Mouse (Mus musculus): ENCODE data around the gene Rmnd5a. TPM values are rescaled to one million over a fixed set of nuclear protein-coding genes. Genes with fewer than 3 reads are reported as not detected.
A peak's percentile ranks its signal among the peaks of the same experiment; 100 is the strongest.

Gene Rmnd5a
- polyA plus RNA-seq, 1 experiment: 688 TPM

GRCm38 (mm10) chr6:71452792-71453191 lies 12.4 kb upstream of the Rmnd5a start:
- WGBS: 87% methylated on average over 2 of the region's 2 CpGs
- Histone ChIP-seq H3K4me3 (ENCODE audit: insufficient read depth, low read depth, low read length) (no peak overlapping the region), H3K4me1 (ENCODE audit: control insufficient read depth, insufficient read depth, low read length) (0 out of 2 replicates have a peak, but pooled peaks cover 3% of the 10 kb centered on the region), H3K27ac (ENCODE audit: insufficient read depth, low read depth, low read length) (no peak overlapping the region)
- TF ChIP-seq POLR2A (IDR thresholded peaks at IDR 0.05; ENCODE audit: insufficient read depth, low read depth, low read length): no peak
- TF ChIP-seq CTCF (IDR thresholded peaks at IDR 0.05; ENCODE audit: insufficient read depth, low read depth, low read length): no peak

- H3K4me1 ChIP-seq (ENCODE audit: control insufficient read depth, insufficient read depth, low read length): 0 out of 2 replicates have a peak, but pooled peaks cover 7% of the 10 kb centered on the region
- H3K27ac ChIP-seq (ENCODE audit: insufficient read depth, low read depth, low read length): no peak overlapping the region
- no peak overlapping the region for H3K4me3 ChIP-seq (ENCODE audit: insufficient read depth, low read depth, low read length)
- no peak for TF ChIP-seq POLR2A (IDR thresholded peaks at IDR 0.05; ENCODE audit: insufficient read depth, low read depth, low read length)
- TF ChIP-seq CTCF (IDR thresholded peaks at IDR 0.05; ENCODE audit: insufficient read depth, low read depth, low read length): no peak
- 87% methylated on average over 6 of the region's 6 CpGs for WGBS
These were observed 5.1 kb upstream of the Rmnd5a start for GRCm38 (mm10) chr6:71445560-71445959.

GRCm38 (mm10) chr6:71444756-71445155 lies 4.3 kb upstream of the Rmnd5a start:
- TF ChIP-seq CTCF (IDR thresholded peaks at IDR 0.05; ENCODE audit: insufficient read depth, low read depth, low read length): no peak
- no peak for TF ChIP-seq POLR2A (IDR thresholded peaks at IDR 0.05; ENCODE audit: insufficient read depth, low read depth, low read length)
- 62% methylated on average over 1 of the region's 1 CpGs for WGBS

GRCm38 (mm10) chr6:71442130-71442529 lies 1.7 kb upstream of the Rmnd5a start:
- WGBS: 82% methylated on average over 3 of the region's 3 CpGs
- peak overlapping the region; percentile 61; the same call in 1 of the 2 replicates for H3K27ac ChIP-seq (ENCODE audit: insufficient read depth, low read depth, low read length)
- H3K4me3 ChIP-seq (ENCODE audit: insufficient read depth, low read depth, low read length): no peak overlapping the region
- TF ChIP-seq POLR2A (IDR thresholded peaks at IDR 0.05; ENCODE audit: insufficient read depth, low read depth, low read length) (no peak), CTCF (IDR thresholded peaks at IDR 0.05; ENCODE audit: insufficient read depth, low read depth, low read length) (no peak)
- H3K4me1 ChIP-seq (ENCODE audit: control insufficient read depth, insufficient read depth, low read length): 0 out of 2 replicates have a peak, but pooled peaks cover 4% of the 10 kb centered on the region

More at GRCm38 (mm10) chr6:71444756-71445155, 4.3 kb upstream of the Rmnd5a start:
- H3K4me3 ChIP-seq (ENCODE audit: insufficient read depth, low read depth, low read length): no peak overlapping the region
- H3K4me1 ChIP-seq (ENCODE audit: control insufficient read depth, insufficient read depth, low read length): 0 out of 2 replicates have a peak, but pooled peaks cover 7% of the 10 kb centered on the region
- H3K27ac ChIP-seq (ENCODE audit: insufficient read depth, low read depth, low read length): no peak overlapping the region

GRCm38 (mm10) chr6:71441251-71441580 lies 779 bp upstream of the Rmnd5a start:
- TF ChIP-seq CTCF (IDR thresholded peaks at IDR 0.05; ENCODE audit: insufficient read depth, low read depth, low read length) (no peak), POLR2A (IDR thresholded peaks at IDR 0.05; ENCODE audit: insufficient read depth, low read depth, low read length) (no peak)
- Histone ChIP-seq H3K4me1 (ENCODE audit: control insufficient read depth, insufficient read depth, low read length) (peaks cover 7% of the 10 kb centered on the region; the same call in 1 of the 2 replicates), H3K27ac (ENCODE audit: insufficient read depth, low read depth, low read length) (peak overlapping the region; percentile 99), H3K4me3 (ENCODE audit: insufficient read depth, low read depth, low read length) (peak overlapping the region; percentile 69)
- 3% methylated on average over 12 of the region's 12 CpGs for WGBS

- 3% methylated on average over 47 of the region's 47 CpGs for WGBS
- TF ChIP-seq CTCF (IDR thresholded peaks at IDR 0.05; ENCODE audit: insufficient read depth, low read depth, low read length) (no peak), POLR2A (IDR thresholded peaks at IDR 0.05; ENCODE audit: insufficient read depth, low read depth, low read length) (peak; percentile 76; the same call in 1 of the 2 replicates)
These were observed 283 bp downstream of the Rmnd5a start for GRCm38 (mm10) chr6:71440217-71440491.

GRCm38 (mm10) chr6:71439506-71440216 lies 776 bp downstream of the Rmnd5a start:
- under 1% methylated on average over 62 of the region's 62 CpGs for WGBS
- peak overlapping the region; percentile 74 for H3K27ac ChIP-seq (ENCODE audit: insufficient read depth, low read depth, low read length)
- peaks cover 7% of the 10 kb centered on the region; the same call in 1 of the 2 replicates for H3K4me1 ChIP-seq (ENCODE audit: control insufficient read depth, insufficient read depth, low read length)

More at GRCm38 (mm10) chr6:71440217-71440491, 283 bp downstream of the Rmnd5a start:
- Histone ChIP-seq H3K4me1 (ENCODE audit: control insufficient read depth, insufficient read depth, low read length) (peaks cover 7% of the 10 kb centered on the region; the same call in 1 of the 2 replicates), H3K4me3 (ENCODE audit: insufficient read depth, low read depth, low read length) (peak overlapping the region; percentile 96), H3K27ac (ENCODE audit: insufficient read depth, low read depth, low read length) (peak overlapping the region; percentile 74)

GRCm38 (mm10) chr6:71438070-71438469 lies 2.4 kb downstream of the Rmnd5a start:
- WGBS: 46% methylated on average over 1 of the region's 1 CpGs
- H3K4me3 ChIP-seq (ENCODE audit: insufficient read depth, low read depth, low read length): peak overlapping the region; percentile 14; the same call in 1 of the 2 replicates
- peaks cover 9% of the 10 kb centered on the region; the same call in 1 of the 2 replicates for H3K4me1 ChIP-seq (ENCODE audit: control insufficient read depth, insufficient read depth, low read length)
- TF ChIP-seq CTCF (IDR thresholded peaks at IDR 0.05; ENCODE audit: insufficient read depth, low read depth, low read length): no peak
- no peak for TF ChIP-seq POLR2A (IDR thresholded peaks at IDR 0.05; ENCODE audit: insufficient read depth, low read depth, low read length)
- no peak overlapping the region for H3K27ac ChIP-seq (ENCODE audit: insufficient read depth, low read depth, low read length)

More at GRCm38 (mm10) chr6:71439506-71440216, 776 bp downstream of the Rmnd5a start:
- peak overlapping the region; percentile 96 for H3K4me3 ChIP-seq (ENCODE audit: insufficient read depth, low read depth, low read length)
- TF ChIP-seq POLR2A (IDR thresholded peaks at IDR 0.05; ENCODE audit: insufficient read depth, low read depth, low read length): no peak
- no peak for TF ChIP-seq CTCF (IDR thresholded peaks at IDR 0.05; ENCODE audit: insufficient read depth, low read depth, low read length)

GRCm38 (mm10) chr6:71427996-71428725 lies 12.3 kb downstream of the Rmnd5a start:
- H3K27ac ChIP-seq (ENCODE audit: insufficient read depth, low read depth, low read length): no peak overlapping the region
- TF ChIP-seq CTCF (IDR thresholded peaks at IDR 0.05; ENCODE audit: insufficient read depth, low read depth, low read length) (no peak), POLR2A (IDR thresholded peaks at IDR 0.05; ENCODE audit: insufficient read depth, low read depth, low read length) (no peak)
- WGBS: 64% methylated on average over 4 of the region's 4 CpGs

More at GRCm38 (mm10) chr6:71427996-71428725, 12.3 kb downstream of the Rmnd5a start:
- no peak overlapping the region for H3K4me3 ChIP-seq (ENCODE audit: insufficient read depth, low read depth, low read length)
- peaks cover 3% of the 10 kb centered on the region; the same call in 1 of the 2 replicates for H3K4me1 ChIP-seq (ENCODE audit: control insufficient read depth, insufficient read depth, low read length)

Data from olfactory bulb, adult 2 months (tissue).